Mouse (Mus musculus) small intestine, adult 2 months (tissue): ENCODE data around the gene P3h1.

Source experiments
- CTCF ChIP-seq: fragments of 200-500 bp; IDR thresholded peaks from 2 replicates; pipeline ENCODE4 v1.5.1; 2012; ENCODE audit warnings: low read depth, mild to moderate bottlenecking, control low read depth, inconsistent platforms, low read length, moderate library complexity, mixed read lengths; ENCODE audit not compliant: insufficient replicate concordance, insufficient read length; ENCODE audit errors: extremely low read depth
- POLR2A ChIP-seq: fragments of 200-500 bp; IDR thresholded peaks from 2 replicates; pipeline ENCODE4 v1.6.1; 2012; ENCODE audit warnings: low read depth, mild to moderate bottlenecking, control low read depth, inconsistent platforms, low read length, moderate library complexity

- no peak for TF ChIP-seq CTCF
- TF ChIP-seq POLR2A = peak; percentile 67
These were observed 61.9 kb downstream of the P3h1 start, which contains the start of gene Ybx1 for GRCm38 (mm10) chr4:119294415-119295133.
